Mouse (Mus musculus): ENCODE measurements at regions not wholly inside any gene's neighbourhood (a gene's known extent, or its start where the extent isn't known, plus 50 kb on each side); places are given as distances from the start of the nearest gene placed in this dataset.
A peak's percentile ranks its signal among the peaks of the same experiment; 100 is the strongest.

- DNase-seq (ENCODE audit: extremely low spot score in 1 of 2, low spot score in 1 of 2) = peak in 1 of 2 experiments; percentile 23
Measured at GRCm38 (mm10) chr4:125356441-125356840, 134.1 kb upstream of the Grik3 start.

- no peak for DNase-seq (ENCODE audit: extremely low spot score in 1 of 2, low spot score in 1 of 2)
Measured at GRCm38 (mm10) chr4:125354742-125355141, 135.8 kb upstream of the Grik3 start.

GRCm38 (mm10) chr4:125350056-125350455, 140.4 kb upstream of the Grik3 start:
- no peak for DNase-seq (ENCODE audit: extremely low spot score in 1 of 2, low spot score in 1 of 2)

GRCm38 (mm10) chr4:125339056-125339455, 151.4 kb upstream of the Grik3 start:
- DNase-seq (ENCODE audit: extremely low spot score in 1 of 2, low spot score in 1 of 2) = no peak

- no peak for DNase-seq (ENCODE audit: extremely low spot score in 1 of 2, low spot score in 1 of 2)
Measured at GRCm38 (mm10) chr4:125328806-125329205, 161.7 kb upstream of the Grik3 start.

- no peak for DNase-seq (ENCODE audit: extremely low spot score in 1 of 2, low spot score in 1 of 2)
Measured at GRCm38 (mm10) chr4:125324495-125324894, 166.0 kb upstream of the Grik3 start.

GRCm38 (mm10) chr4:125319343-125319742, 171.2 kb upstream of the Grik3 start:
- no peak for DNase-seq (ENCODE audit: extremely low spot score in 1 of 2, low spot score in 1 of 2)

- DNase-seq (ENCODE audit: extremely low spot score in 1 of 2, low spot score in 1 of 2) = peak; percentile 24 to 50
Measured at GRCm38 (mm10) chr4:125318293-125318692, 172.2 kb upstream of the Grik3 start.

GRCm38 (mm10) chr4:125316876-125317275, 173.6 kb upstream of the Grik3 start:
- DNase-seq (ENCODE audit: extremely low spot score in 1 of 2, low spot score in 1 of 2) = peak in 1 of 2 experiments; percentile 62

- DNase-seq (ENCODE audit: extremely low spot score in 1 of 2, low spot score in 1 of 2) = peak; percentile 29 to 54
Measured at GRCm38 (mm10) chr4:125315818-125316217, 174.7 kb upstream of the Grik3 start.

- no peak for DNase-seq (ENCODE audit: extremely low spot score in 1 of 2, low spot score in 1 of 2)
Measured at GRCm38 (mm10) chr4:125313892-125314291, 176.6 kb upstream of the Grik3 start.

- DNase-seq (ENCODE audit: extremely low spot score in 1 of 2, low spot score in 1 of 2) = no peak
Measured at GRCm38 (mm10) chr4:125313252-125313651, 177.2 kb upstream of the Grik3 start.

- no peak for DNase-seq (ENCODE audit: extremely low spot score in 1 of 2, low spot score in 1 of 2)
Measured at GRCm38 (mm10) chr4:125308171-125308570, 180.5 kb upstream of the Zc3h12a start.

GRCm38 (mm10) chr4:125305766-125306165, 178.1 kb upstream of the Zc3h12a start:
- DNase-seq (ENCODE audit: extremely low spot score in 1 of 2, low spot score in 1 of 2) = no peak

- peak; percentile 60 to 70 for DNase-seq (ENCODE audit: extremely low spot score in 1 of 2, low spot score in 1 of 2)
Measured at GRCm38 (mm10) chr4:125302660-125303059, 175.0 kb upstream of the Zc3h12a start.

GRCm38 (mm10) chr4:125300503-125301457, 173.1 kb upstream of the Zc3h12a start:
- no peak for DNase-seq (ENCODE audit: extremely low spot score in 1 of 2, low spot score in 1 of 2)

GRCm38 (mm10) chr4:125290761-125291160, 163.1 kb upstream of the Zc3h12a start:
- DNase-seq (ENCODE audit: extremely low spot score in 1 of 2, low spot score in 1 of 2) = no peak

- DNase-seq (ENCODE audit: extremely low spot score in 1 of 2, low spot score in 1 of 2) = no peak
Measured at GRCm38 (mm10) chr4:125289709-125290108, 162.1 kb upstream of the Zc3h12a start.

- peak; percentile 41 to 69 for DNase-seq (ENCODE audit: extremely low spot score in 1 of 2, low spot score in 1 of 2)
Measured at GRCm38 (mm10) chr4:125289031-125289449, 161.4 kb upstream of the Zc3h12a start.

GRCm38 (mm10) chr4:125282974-125283319, 155.3 kb upstream of the Zc3h12a start:
- DNase-seq (ENCODE audit: extremely low spot score in 1 of 2, low spot score in 1 of 2) = no peak

- DNase-seq (ENCODE audit: extremely low spot score in 1 of 2, low spot score in 1 of 2) = peak; percentile 56 to 81
Measured at GRCm38 (mm10) chr4:125282154-125282973, 154.7 kb upstream of the Zc3h12a start.

All from frontal cortex, adult 2 months (tissue).